Mouse (Mus musculus) A20 (cell line): Measurements from ENCODE around the gene Vamp4.

ENCODE experiments used
- DNase-seq: peaks from one replicate; pipeline ENCODE4 v3.0.0-alpha.2; 2011; ENCODE audit warnings: low read depth, low spot score

The Vamp4 gene

GRCm38 (mm10) chr1:162570260-162570748 is at the start of gene Vamp4:
Vamp4 (plus strand) TSS chr1:162570515.
- DNase-seq = peak; percentile 97

GRCm38 (mm10) chr1:162529651-162530050 is 40.7 kb upstream of the Vamp4 start:
- no peak for DNase-seq

- no peak for DNase-seq
These were observed 39.6 kb upstream of the Vamp4 start for GRCm38 (mm10) chr1:162530666-162531065.

GRCm38 (mm10) chr1:162531584-162531983 is 38.7 kb upstream of the Vamp4 start:
- DNase-seq = peak; percentile 28

GRCm38 (mm10) chr1:162532330-162532729 is 38.0 kb upstream of the Vamp4 start:
- no peak for DNase-seq

- DNase-seq = no peak
These were observed 36.4 kb upstream of the Vamp4 start for GRCm38 (mm10) chr1:162533766-162534560.

- no peak for DNase-seq
These were observed 27.1 kb upstream of the Vamp4 start for GRCm38 (mm10) chr1:162543231-162543630.

- peak; percentile 44 for DNase-seq
These were observed 22.7 kb upstream of the Vamp4 start for GRCm38 (mm10) chr1:162547607-162548006.

- peak; percentile 95 for DNase-seq
These were observed 22.0 kb upstream of the Vamp4 start, which contains the start of gene Mettl13 for GRCm38 (mm10) chr1:162548016-162548916. Mettl13 (minus strand) TSS chr1:162548551.

GRCm38 (mm10) chr1:162548917-162549613 is 21.2 kb upstream of the Vamp4 start:
- peak; percentile 42 for DNase-seq

GRCm38 (mm10) chr1:162549615-162550283 is 20.6 kb upstream of the Vamp4 start:
- DNase-seq = peak; percentile 68

GRCm38 (mm10) chr1:162552956-162553355 is 17.4 kb upstream of the Vamp4 start:
- no peak for DNase-seq

- no peak for DNase-seq
These were observed 16.1 kb upstream of the Vamp4 start for GRCm38 (mm10) chr1:162554193-162554592.

- no peak for DNase-seq
These were observed 7.1 kb upstream of the Vamp4 start for GRCm38 (mm10) chr1:162563236-162563635.

- DNase-seq = peak; percentile 10
These were observed 5.3 kb upstream of the Vamp4 start for GRCm38 (mm10) chr1:162564992-162565391.

GRCm38 (mm10) chr1:162567351-162567750 is 3.0 kb upstream of the Vamp4 start:
- no peak for DNase-seq

- DNase-seq = peak; percentile 85
These were observed 751 bp downstream of the Vamp4 start for GRCm38 (mm10) chr1:162570931-162571601.

GRCm38 (mm10) chr1:162575098-162575497 is 4.8 kb downstream of the Vamp4 start:
- peak; percentile 32 for DNase-seq

GRCm38 (mm10) chr1:162582884-162583283 is 12.6 kb downstream of the Vamp4 start:
- no peak for DNase-seq

GRCm38 (mm10) chr1:162586282-162586681 is 16.0 kb downstream of the Vamp4 start:
- DNase-seq = no peak
